Mouse (Mus musculus): ENCODE measurements around the gene Hoga1.

DNA sequence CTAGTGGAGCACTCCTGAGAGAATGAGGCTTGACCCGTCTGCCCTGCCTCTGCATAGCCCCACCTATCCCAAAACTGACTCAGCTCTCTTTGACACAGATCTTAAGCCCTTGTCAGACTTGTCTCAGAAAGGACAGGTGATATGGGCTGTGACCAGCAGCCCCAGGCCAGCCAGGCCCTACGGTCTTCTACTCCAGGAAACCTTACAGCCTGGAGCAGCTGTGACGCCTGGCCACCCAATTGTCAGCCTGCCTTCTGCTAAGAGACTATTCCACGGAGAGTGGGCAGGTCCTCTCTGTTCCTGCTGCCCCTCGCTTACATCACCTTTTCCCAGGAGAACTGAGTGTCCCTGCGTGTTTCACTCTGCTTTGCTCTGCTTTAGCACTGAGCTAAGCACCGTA, 34.3 kb upstream of the Hoga1 start:
- TF ChIP-seq POLR2A (IDR thresholded peaks at IDR 0.05; ENCODE audit: borderline replicate concordance, extremely low read depth, low read depth, low read length) (no peak), CTCF (IDR thresholded peaks at IDR 0.05; ENCODE audit: insufficient read depth, low read length) (no peak)

Data from lung, adult 2 months (tissue).